Mouse (Mus musculus) CH12.LX (cell line): ENCODE results near the gene Macf1. TPM values are rescaled to one million over a fixed set of nuclear protein-coding genes. Genes with fewer than 3 reads are reported as not detected.

Experiments
- DNase-seq: peaks from one replicate; pipeline ENCODE4 v3.0.0-alpha.2; 2013; ENCODE audit errors: extremely low read depth
- H3K27ac ChIP-seq: 2 replicates; pipeline ENCODE4 v1.5.1; 2012; ENCODE audit warnings: low read depth, mild to moderate bottlenecking, control low read depth, moderate library complexity; ENCODE audit not compliant: insufficient read depth
- H3K27me3 ChIP-seq: replicated peaks from 2 replicates; pipeline ENCODE3; 2012; ENCODE audit warnings: inconsistent platforms
- H3K36me3 ChIP-seq, 2 experiments: replicated peaks in 1 of 2; 2 replicates each; pipeline versions ENCODE3 to v1.6.1; 2012; ENCODE audit warnings: inconsistent platforms in 1 of 2, low read length in 1 of 2, mild to moderate bottlenecking in 1 of 2, mixed read lengths in 1 of 2, moderate library complexity in 1 of 2; ENCODE audit not compliant: control insufficient read depth in 1 of 2, insufficient read depth in 1 of 2
- H3K4me1 ChIP-seq, 2 experiments: 2 replicates each; pipeline ENCODE4 v1.6.1; 2012; ENCODE audit warnings: inconsistent platforms in 1 of 2, moderate library complexity in 1 of 2; ENCODE audit not compliant: insufficient read depth in 2 of 2, control insufficient read depth in 1 of 2
- H3K4me2 ChIP-seq: 2 replicates; pipeline ENCODE4 v1.6.1; 2012; ENCODE audit warnings: low read depth, mild to moderate bottlenecking, control low read depth; ENCODE audit not compliant: poor library complexity, insufficient read depth, severe bottlenecking
- H3K4me3 ChIP-seq, 3 experiments: fragments of 150-350 bp in 1 of 3; sonication (generic) in 1 of 3; replicated peaks in 1 of 3; 2 replicates each; pipeline versions ENCODE3 to v1.5.1; 2011 to 2012; ENCODE audit warnings: low read depth in 2 of 3, low read length in 2 of 3, mild to moderate bottlenecking in 2 of 3, moderate library complexity in 2 of 3, control low read depth in 1 of 3, improper control_type of control experiment in 1 of 3, inconsistent platforms in 1 of 3, mixed read lengths in 1 of 3; ENCODE audit not compliant: poor library complexity in 1 of 3
- H3K79me2 ChIP-seq: replicated peaks from 2 replicates; pipeline ENCODE4 v1.6.1; 2012; ENCODE audit warnings: mild to moderate bottlenecking, moderate library complexity; ENCODE audit not compliant: control insufficient read depth, poor library complexity, insufficient read depth, severe bottlenecking; ENCODE audit errors: extremely low read depth
- H3K9ac ChIP-seq: 2 replicates; pipeline ENCODE4 v1.6.1; 2012; ENCODE audit warnings: low read depth, mild to moderate bottlenecking, control low read depth, moderate library complexity; ENCODE audit not compliant: insufficient read depth
- H3K9me3 ChIP-seq: replicated peaks from 2 replicates; pipeline ENCODE3; 2012; ENCODE audit warnings: low read length, inconsistent platforms, mixed read lengths
- CTCF ChIP-seq, 2 experiments: IDR thresholded peaks in 1 of 2; conservative IDR thresholded peaks in 1 of 2; 2 replicates each; pipeline ENCODE4 v1.5.1; 2011 to 2012; ENCODE audit warnings: low read depth in 2 of 2, low read length in 2 of 2, improper control_type of control experiment in 1 of 2, inconsistent platforms in 1 of 2, mild to moderate bottlenecking in 1 of 2, moderate library complexity in 1 of 2
- ELF1 ChIP-seq: IDR thresholded peaks from 2 replicates; pipeline ENCODE4 v1.6.1; 2014; ENCODE audit warnings: low read depth, mild to moderate bottlenecking, inconsistent platforms, low read length, improper control_type of control experiment
- EP300 ChIP-seq: IDR thresholded peaks from 2 replicates; pipeline ENCODE4 v1.6.1; 2011; ENCODE audit warnings: low read length, improper control_type of control experiment
- ETS1 ChIP-seq: conservative IDR thresholded peaks from 2 replicates; pipeline ENCODE4 v1.6.1; 2012; ENCODE audit warnings: low read depth, mild to moderate bottlenecking, inconsistent platforms, low read length, improper control_type of control experiment, moderate library complexity
- GABPA ChIP-seq: IDR thresholded peaks from 2 replicates; pipeline ENCODE4 v1.6.1; 2012; ENCODE audit warnings: low read depth, low read length, improper control_type of control experiment, inconsistent platforms; ENCODE audit not compliant: insufficient replicate concordance
- HCFC1 ChIP-seq: IDR thresholded peaks from 2 replicates; pipeline ENCODE4 v1.6.1; 2012; ENCODE audit warnings: low read depth, mild to moderate bottlenecking, inconsistent platforms, low read length, improper control_type of control experiment
- IRF4 ChIP-seq: IDR thresholded peaks from 2 replicates; pipeline ENCODE4 v1.6.1; 2014; ENCODE audit warnings: low read depth, mild to moderate bottlenecking, inconsistent platforms, low read length, improper control_type of control experiment
- JUN ChIP-seq: IDR thresholded peaks from 2 replicates; pipeline ENCODE4 v1.6.1; 2011; ENCODE audit warnings: low read depth, mild to moderate bottlenecking, low read length, improper control_type of control experiment, moderate library complexity; ENCODE audit not compliant: insufficient read depth
- JUND ChIP-seq: conservative IDR thresholded peaks from 2 replicates; pipeline ENCODE4 v1.6.1; 2011; ENCODE audit warnings: low read depth, low read length, improper control_type of control experiment
- MAZ ChIP-seq: IDR thresholded peaks from 2 replicates; pipeline ENCODE4 v1.6.1; 2012; ENCODE audit warnings: low read depth, mild to moderate bottlenecking, inconsistent platforms, low read length, improper control_type of control experiment, moderate library complexity
- MEF2A ChIP-seq: IDR thresholded peaks from 2 replicates; pipeline ENCODE4 v1.6.1; 2014; ENCODE audit warnings: low read depth, mild to moderate bottlenecking, inconsistent platforms, low read length, improper control_type of control experiment, borderline replicate concordance
- MXI1 ChIP-seq: IDR thresholded peaks from 2 replicates; pipeline ENCODE4 v1.6.1; 2011; ENCODE audit warnings: mild to moderate bottlenecking, low read depth, low read length, improper control_type of control experiment
- MYC ChIP-seq: IDR thresholded peaks from 2 replicates; pipeline ENCODE4 v1.6.1; 2011; ENCODE audit warnings: low read depth, mild to moderate bottlenecking, improper control_type of control experiment, low read length
- NELFE ChIP-seq: IDR thresholded peaks from 2 replicates; pipeline ENCODE4 v1.6.1; 2011; ENCODE audit warnings: low read depth, low read length, improper control_type of control experiment
- NRF1 ChIP-seq: IDR thresholded peaks from 2 replicates; pipeline ENCODE4 v1.6.1; 2014; ENCODE audit warnings: low read depth, mild to moderate bottlenecking, inconsistent platforms, low read length, improper control_type of control experiment, moderate library complexity
- PAX5 ChIP-seq: IDR thresholded peaks from 2 replicates; pipeline ENCODE4 v1.6.1; 2012; ENCODE audit warnings: low read length, inconsistent platforms, mixed read lengths
- POLR2A ChIP-seq: IDR thresholded peaks from 2 replicates; pipeline ENCODE4 v1.6.1; 2011; ENCODE audit warnings: low read depth, mild to moderate bottlenecking, improper control_type of control experiment, low read length
- POLR2AphosphoS2 ChIP-seq: IDR thresholded peaks from 2 replicates; pipeline ENCODE4 v1.6.1; 2011; ENCODE audit warnings: low read depth, low read length, improper control_type of control experiment
- RAD21 ChIP-seq: IDR thresholded peaks from 2 replicates; pipeline ENCODE4 v1.6.1; 2011; ENCODE audit warnings: low read depth, mild to moderate bottlenecking, low read length, improper control_type of control experiment, moderate library complexity
- RCOR1 ChIP-seq: conservative IDR thresholded peaks from 2 replicates; pipeline ENCODE4 v1.6.1; 2012; ENCODE audit warnings: low read depth, mild to moderate bottlenecking, inconsistent platforms, low read length, improper control_type of control experiment
- SIN3A ChIP-seq: IDR thresholded peaks from 2 replicates; pipeline ENCODE4 v1.6.1; 2012; ENCODE audit warnings: low read length, improper control_type of control experiment, inconsistent platforms
- SMC3 ChIP-seq: IDR thresholded peaks from 2 replicates; pipeline ENCODE4 v1.6.1; 2011; ENCODE audit warnings: low read depth, low read length, improper control_type of control experiment
- TCF12 ChIP-seq: IDR thresholded peaks from 2 replicates; pipeline ENCODE4 v1.6.1; 2014; ENCODE audit warnings: low read depth, mild to moderate bottlenecking, inconsistent platforms, low read length, improper control_type of control experiment
- USF1 ChIP-seq: IDR thresholded peaks from 2 replicates; pipeline ENCODE4 v1.6.1; 2014; ENCODE audit warnings: low read depth, mild to moderate bottlenecking, inconsistent platforms, low read length, improper control_type of control experiment
- USF2 ChIP-seq: conservative IDR thresholded peaks from 2 replicates; pipeline ENCODE4 v1.6.1; 2011; ENCODE audit warnings: low read depth, low read length, improper control_type of control experiment
- ZC3H11A ChIP-seq: IDR thresholded peaks from 2 replicates; pipeline ENCODE4 v1.6.1; 2012; ENCODE audit warnings: low read depth, mild to moderate bottlenecking, inconsistent platforms, low read length, improper control_type of control experiment
- ZKSCAN1 ChIP-seq: IDR thresholded peaks from 2 replicates; pipeline ENCODE4 v1.6.1; 2012; ENCODE audit warnings: low read depth, inconsistent platforms, low read length, improper control_type of control experiment, borderline replicate concordance
- ZMIZ1 ChIP-seq: IDR thresholded peaks from 2 replicates; pipeline ENCODE4 v1.6.1; 2012; ENCODE audit warnings: low read depth, mild to moderate bottlenecking, inconsistent platforms, low read length, improper control_type of control experiment
- ZNF384 ChIP-seq: IDR thresholded peaks from 2 replicates; pipeline ENCODE4 v1.6.1; 2012; ENCODE audit warnings: low read depth, low read length, improper control_type of control experiment, inconsistent platforms
- dilution Hi-C: fragments of 300-500 bp; cut with MboI; formaldehyde crosslinking; loops from 2 replicates; pipeline ENCODE4 v1.14.3; 2020; ENCODE audit warnings: low sequenced_read_pairs; ENCODE audit not compliant: extremely low pct_unique_long_range_greater_than_20kb, extremely low pct_ligation_motif_present
- in situ Hi-C: fragments of 300-500 bp; cut with MboI; formaldehyde crosslinking; loops from 3 replicates; pipeline ENCODE4 v1.14.3; 2019; ENCODE audit warnings: low sequenced_read_pairs, low pct_ligation_motif_present, low pct_unique_long_range_greater_than_20kb, mixed read lengths
- polyA plus RNA-seq: library from polyadenylated mRNA; unstranded; fragments of >175 nt; gene quantifications from 2 replicates; pipeline ENCODE4 v1.2.1, GENCODE M21; 2012; ENCODE audit warnings: low read depth; ENCODE audit not compliant: insufficient read length
- total RNA-seq, 2 experiments: library from RNA; depleted of rRNA; stranded (reverse); fragments of 300-350 nt in 1 of 2; fragments of >200 nt in 1 of 2; gene quantifications; 2 replicates each; pipeline ENCODE4 v1.2.3; 2012 to 2014

Macf1 gene
- total and polyA plus RNA-seq, 3 experiments: 63.3 to 93.3 (median 77.8) TPM

DNA sequence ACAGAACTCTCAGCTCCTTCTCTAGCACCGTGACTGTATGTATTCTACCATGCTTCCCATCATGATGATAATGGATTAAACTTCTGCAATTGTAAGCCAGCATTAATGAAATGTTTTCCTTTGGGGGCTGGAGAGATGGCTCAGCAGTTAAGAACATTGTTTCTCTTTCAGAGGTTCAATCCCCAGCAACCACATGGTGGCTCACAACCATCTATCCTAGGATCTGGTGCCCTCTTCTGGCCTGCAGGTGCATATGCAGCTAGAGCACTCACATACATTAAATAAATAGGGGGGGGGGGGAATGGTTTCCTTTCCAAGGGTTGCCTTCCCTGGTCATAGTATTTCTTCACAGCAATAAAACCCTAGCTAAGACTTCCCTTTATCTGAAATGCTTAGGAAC is 292.0 kb downstream of the Macf1 start:
- H3K4me3 ChIP-seq: no peak overlapping the region
- no peaks in the 10 kb centered on the region for H3K27me3 ChIP-seq
- no peak overlapping the region for H3K4me2 ChIP-seq
- H3K79me2 ChIP-seq: no peaks in the 10 kb centered on the region
- no peak overlapping the region for H3K9ac ChIP-seq
- no peak overlapping the region; the same call in 1 of the 2 replicates for H3K27ac ChIP-seq
- TF ChIP-seq SMC3 (peak; percentile 63), ZC3H11A (peak; percentile 18; the same call in 1 of the 2 replicates), JUND (no peak), ELF1 (no peak), ZMIZ1 (no peak), EP300 (no peak), RCOR1 (no peak), ZKSCAN1 (no peak), GABPA (no peak), MXI1 (0 out of 2 replicates have a peak, but pooled peaks have one; percentile 29), SIN3A (no peak), RAD21 (peak; percentile 54), MEF2A (no peak), HCFC1 (no peak), CTCF (conservative IDR thresholded peaks at IDR 0.05 in 1 of 2, IDR thresholded peaks at IDR 0.05 in 1 of 2; ENCODE audit: low read depth in 2 of 2, low read length in 2 of 2) (peak; percentile 31 to 87; a peak in 3 of 4 replicates), NRF1 (no peak), MYC (peak; percentile 89), NELFE (peak; percentile 30; the same call in 1 of the 2 replicates), POLR2A (no peak)
- TF ChIP-seq, all 38 proteins: peak for 7
- peak; percentile 60 for DNase-seq
- dilution Hi-C loops: no loop called here
- Histone ChIP-seq H3K9me3 (no peaks in the 10 kb centered on the region), H3K4me1 (peaks cover 12 to 53% of the 10 kb centered on the region in 2 experiments), H3K36me3 (peaks cover 32 to 78% of the 10 kb centered on the region in 2 experiments)
- in situ Hi-C loops: no loop called here

DNA sequence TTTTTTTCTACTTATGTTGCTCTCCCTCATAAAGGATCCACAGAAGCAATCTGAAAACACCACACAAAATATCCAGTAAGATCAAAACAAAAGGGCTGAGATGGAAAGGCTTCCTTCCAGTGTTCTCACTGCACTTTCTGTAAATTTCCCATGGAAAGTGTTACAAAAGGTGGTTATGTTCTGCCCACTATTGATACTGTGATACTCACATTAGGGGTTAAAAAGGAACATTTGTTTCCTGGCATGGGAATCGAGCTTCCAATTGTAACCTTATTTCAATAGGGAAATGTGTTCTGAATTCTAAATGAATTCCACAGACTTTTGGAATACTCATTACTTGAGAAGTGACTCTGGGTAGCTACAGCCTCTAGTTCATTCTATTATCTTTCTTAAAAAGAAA is 299.1 kb downstream of the Macf1 start:
- in situ Hi-C loops: no loop called here
- TF ChIP-seq IRF4: no peak
- TF ChIP-seq POLR2AphosphoS2: no peak
- TF ChIP-seq EP300: no peak
- TF ChIP-seq MYC: no peak
- TF ChIP-seq ZNF384: no peak
- no peak for TF ChIP-seq GABPA
- no peak for TF ChIP-seq HCFC1
- TF ChIP-seq USF1: no peak
- no peak for TF ChIP-seq MAZ
- no peak for TF ChIP-seq PAX5
- TF ChIP-seq RCOR1: no peak
- TF ChIP-seq TCF12: no peak
- TF ChIP-seq ZKSCAN1: no peak
- no peak for TF ChIP-seq MXI1
- TF ChIP-seq SMC3: no peak
- TF ChIP-seq USF2: no peak
- TF ChIP-seq ETS1: no peak
- TF ChIP-seq SIN3A: no peak
- TF ChIP-seq JUN: no peak
- TF ChIP-seq, all 38 proteins: peak for 0
- DNase-seq: no peak
- Histone ChIP-seq H3K4me2 (no peak overlapping the region), H3K4me3 (no peak overlapping the region), H3K4me1 (peaks cover under 1 to 5% of the 10 kb centered on the region in 2 experiments; a peak in 3 of 4 replicates), H3K9me3 (no peaks in the 10 kb centered on the region), H3K27me3 (no peaks in the 10 kb centered on the region), H3K79me2 (no peaks in the 10 kb centered on the region), H3K27ac (no peak overlapping the region), H3K9ac (no peak overlapping the region), H3K36me3 (peaks cover 57 to 91% of the 10 kb centered on the region in 2 experiments)
- dilution Hi-C loops: no loop called here
